Mouse (Mus musculus) ES-CJ7 (cell line): ENCODE measurements around the gene Fshb.

ENCODE experiments used
- DNase-seq: peaks from one replicate; pipeline ENCODE4 v3.0.0; 2011; ENCODE audit warnings: low read depth, low spot score

Fshb gene

DNA sequence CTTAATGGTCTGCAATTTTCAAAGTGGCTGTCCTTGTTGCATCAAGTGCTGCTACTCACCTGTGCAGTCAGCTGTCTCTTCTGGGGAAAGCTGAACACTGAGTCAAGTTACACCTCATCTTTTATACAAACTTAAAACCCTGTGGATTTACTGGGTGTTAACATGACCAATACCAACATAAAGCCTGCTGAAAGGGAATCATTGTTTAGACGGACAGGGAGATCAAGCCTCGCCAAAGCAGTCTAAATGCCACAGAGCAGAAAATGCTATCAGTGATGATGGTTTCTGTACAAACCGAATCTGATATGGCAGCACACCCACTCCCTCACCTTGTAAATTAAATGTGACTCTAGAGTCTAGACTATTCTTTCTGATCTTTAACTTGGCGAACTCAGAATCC, at the start of gene Fshb:
TSS of gene Fshb (minus strand) at position 101 of the 400 bp plus-strand sequence.
- no peak for DNase-seq

DNA sequence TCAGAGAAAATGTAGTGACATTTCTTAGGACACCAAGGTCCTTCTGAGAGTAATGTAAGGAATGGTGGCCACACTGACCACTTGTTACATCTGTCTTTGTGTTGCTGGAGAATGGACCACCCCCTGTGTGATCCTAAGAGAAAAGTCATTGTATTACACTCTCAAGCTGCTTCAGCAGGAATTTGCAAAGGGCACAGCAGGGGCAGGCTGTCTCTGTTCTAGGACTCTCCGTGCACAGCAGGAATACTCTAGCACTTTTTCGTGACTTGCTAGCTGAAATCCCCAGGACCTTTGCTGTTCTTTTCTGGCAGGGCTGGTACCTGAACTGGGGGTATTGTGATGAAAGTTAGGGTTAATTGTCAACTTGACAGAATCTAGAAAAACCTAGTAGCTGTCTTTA, 24.8 kb upstream of the Fshb start:
- DNase-seq = peak; percentile 58

DNA sequence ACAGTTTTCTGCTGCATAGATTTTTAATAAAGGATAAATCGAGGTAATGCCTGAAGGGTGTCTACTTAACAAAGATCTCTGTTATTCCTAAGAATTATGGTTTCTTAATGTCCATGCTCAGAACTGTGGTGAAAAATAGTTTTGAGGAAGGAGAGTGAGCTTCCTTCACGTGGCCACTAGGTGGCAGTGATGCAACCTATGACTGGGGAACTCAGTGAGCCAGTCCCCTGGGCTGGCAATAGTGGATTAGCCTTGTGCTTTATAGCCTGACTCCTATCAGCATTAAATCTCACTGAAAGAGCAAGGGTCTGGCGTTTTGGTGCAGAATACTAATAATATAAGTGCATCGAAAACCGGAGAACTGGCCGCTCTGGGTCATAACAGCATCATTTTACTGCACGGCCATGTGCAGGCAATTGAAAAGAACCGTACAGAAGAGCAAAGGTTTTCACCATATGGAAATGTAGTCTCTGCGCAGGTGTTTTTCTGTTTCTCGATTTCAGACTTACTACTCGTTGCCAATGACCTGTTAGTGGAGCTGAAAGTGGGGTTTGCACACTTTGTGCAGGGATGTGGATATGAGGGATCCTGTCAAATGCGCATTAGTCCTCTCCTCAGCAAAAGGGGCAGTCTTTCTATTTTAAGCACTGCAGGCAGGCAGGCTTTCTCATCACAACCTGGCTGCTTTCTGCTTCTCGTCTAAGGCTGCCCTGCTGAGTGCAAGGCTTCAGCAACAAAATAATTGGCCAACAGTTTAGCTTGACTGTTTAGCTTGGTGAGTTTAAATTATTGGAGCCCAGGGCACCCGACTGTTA, 23.8 kb upstream of the Fshb start:
- DNase-seq = peak; percentile 51

DNA sequence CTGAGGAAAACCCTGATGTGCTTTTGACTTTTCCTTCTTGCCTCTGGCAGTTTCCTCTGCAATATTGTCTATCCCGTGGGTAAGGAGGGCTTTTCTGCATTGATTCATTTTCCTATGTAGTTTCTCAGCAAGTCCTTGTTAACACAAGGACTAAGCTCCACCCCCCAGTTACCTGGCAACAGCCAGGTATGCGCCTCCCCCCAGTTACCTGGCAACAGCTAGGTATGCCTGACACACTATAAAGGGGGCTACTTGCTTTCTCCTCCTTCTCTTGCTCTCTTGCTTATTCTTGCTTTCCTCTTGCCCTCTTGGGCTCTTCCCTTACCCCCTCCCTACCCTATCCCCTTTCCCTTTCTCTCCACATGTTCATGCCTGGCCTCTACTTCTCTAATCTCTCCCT, 3.8 kb upstream of the Fshb start:
- no peak for DNase-seq

DNA sequence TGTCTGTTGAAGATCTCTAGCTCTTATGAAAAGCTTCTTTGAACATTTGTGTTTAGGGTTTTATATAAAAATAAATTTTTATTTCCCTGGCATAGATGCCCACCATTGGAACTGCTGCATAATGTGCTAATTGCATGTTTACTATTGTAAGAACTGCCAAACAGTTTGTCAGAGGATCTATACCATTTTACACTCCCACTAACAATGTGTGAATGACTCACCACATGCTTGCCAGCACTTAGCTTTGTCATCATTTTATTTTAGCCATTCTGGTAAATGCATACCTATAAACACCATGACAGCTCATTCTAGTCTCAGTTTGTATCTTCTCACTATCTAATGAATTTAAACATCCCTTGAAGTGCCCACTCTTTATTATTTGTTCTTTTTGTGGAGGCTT, 13.5 kb downstream of the Fshb start:
- no peak for DNase-seq

DNA sequence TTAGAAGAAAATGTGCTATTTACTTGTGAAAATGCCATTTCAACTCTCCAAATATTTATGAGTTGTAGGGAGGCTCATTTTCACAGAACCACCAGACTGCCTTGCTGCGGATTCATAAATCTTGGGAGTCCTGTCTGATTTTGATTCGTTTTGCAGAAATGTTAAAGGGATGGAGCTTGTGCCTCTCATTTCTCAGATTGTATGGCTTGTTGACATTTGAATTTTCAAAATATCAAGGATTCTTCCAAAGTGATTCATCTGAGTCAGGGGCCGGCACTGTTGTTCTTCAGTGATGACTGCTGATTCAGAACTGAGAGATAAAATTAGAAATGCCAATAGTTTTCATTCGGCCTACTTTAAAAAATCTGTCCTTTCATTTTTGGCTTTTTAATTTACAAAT, 18.6 kb downstream of the Fshb start:
- no peak for DNase-seq

DNA sequence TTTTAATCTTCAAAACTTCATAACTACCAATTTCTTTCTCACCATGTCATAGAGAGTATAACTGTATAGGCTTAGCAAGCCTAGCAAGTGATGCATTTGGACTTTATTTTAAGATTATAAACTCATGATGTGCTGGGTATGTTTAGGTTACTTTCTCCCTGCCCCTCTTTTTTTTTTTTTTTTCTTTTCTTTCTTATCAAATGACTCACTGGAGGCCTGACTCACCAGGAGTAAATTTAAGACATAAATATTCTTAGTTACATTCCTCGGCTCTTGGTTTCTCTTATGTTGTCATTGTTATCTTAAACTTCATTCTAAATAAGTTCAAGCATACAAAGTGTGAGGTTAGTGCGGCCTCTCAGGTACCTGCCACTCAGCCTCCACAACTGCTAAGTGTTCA, 23.5 kb downstream of the Fshb start:
- no peak for DNase-seq

DNA sequence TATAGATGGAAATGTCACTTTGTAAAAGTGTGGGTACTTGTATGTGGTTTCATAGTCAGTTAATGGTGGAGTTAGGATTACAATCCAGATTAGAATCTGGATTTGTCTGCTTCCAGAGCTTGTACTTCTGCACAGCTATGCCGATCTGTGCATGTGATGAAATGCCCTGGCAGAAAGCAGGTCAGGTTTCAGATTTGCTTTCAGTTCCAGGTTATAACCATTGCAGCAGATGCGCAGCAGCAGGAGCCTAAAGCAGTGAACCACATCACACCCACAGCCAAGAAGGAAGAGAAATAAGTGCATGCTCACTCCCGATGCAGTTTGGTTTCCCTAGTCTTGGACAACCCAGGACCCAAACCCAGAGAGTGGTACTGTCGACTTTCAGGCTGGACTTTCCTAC, 34.8 kb downstream of the Fshb start:
- no peak for DNase-seq

DNA sequence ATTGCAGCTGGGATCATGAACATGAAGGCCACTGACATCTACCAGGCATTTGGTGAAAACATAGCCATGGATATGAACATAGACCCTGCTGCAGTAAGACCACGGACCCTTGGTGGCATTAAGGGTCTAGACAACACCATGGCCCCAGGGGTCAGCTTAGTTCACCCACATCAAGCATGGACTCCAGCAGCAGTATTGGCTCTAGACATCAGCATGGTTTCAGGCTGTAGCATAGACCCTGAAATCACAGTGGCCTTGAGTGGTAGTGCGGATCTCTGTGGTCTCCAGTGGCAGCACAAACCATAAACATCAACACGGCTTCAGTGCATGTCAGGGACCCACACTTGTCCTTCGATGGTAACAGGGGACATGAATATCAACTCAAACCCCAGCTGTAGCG, 36.7 kb downstream of the Fshb start:
- no peak for DNase-seq

DNA sequence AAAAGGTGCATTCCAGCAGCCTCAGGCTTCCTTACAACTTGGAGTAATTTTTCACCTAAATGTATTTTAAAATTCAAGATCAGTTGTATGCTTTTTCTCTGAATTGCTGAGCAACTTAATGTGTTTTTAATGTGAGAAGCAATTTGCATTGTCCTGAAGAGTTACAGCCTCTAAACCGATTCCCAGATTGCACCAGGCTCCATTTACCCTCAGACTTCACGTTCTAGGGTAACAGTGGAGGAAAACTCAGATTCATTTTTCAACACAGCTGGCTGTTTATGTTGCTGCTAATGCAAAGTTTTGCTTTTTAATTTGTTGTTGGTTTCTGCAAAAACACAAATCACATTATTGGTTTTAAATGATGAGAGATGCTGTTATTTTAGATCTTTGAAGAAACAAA, 40.1 kb downstream of the Fshb start:
- DNase-seq = no peak

DNA sequence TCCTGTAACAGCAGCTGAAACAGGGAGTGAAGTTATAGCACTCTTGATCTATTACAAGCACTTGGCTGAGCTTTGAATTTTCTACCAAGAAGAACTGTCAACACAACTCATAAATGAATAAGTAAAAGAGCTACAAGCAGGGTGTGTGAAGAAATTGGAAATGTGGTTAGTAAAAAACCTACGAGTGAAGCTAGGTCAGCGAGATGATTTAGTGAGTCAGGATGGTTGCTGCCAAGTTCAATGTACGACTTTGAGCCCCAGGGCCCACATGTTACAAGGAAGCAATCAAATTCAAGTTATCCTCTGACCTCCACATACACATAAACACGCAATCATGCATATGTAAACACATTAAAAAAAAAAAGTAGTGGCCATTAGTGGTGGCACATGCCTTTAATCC, 46.3 kb downstream of the Fshb start:
- DNase-seq = no peak

DNA sequence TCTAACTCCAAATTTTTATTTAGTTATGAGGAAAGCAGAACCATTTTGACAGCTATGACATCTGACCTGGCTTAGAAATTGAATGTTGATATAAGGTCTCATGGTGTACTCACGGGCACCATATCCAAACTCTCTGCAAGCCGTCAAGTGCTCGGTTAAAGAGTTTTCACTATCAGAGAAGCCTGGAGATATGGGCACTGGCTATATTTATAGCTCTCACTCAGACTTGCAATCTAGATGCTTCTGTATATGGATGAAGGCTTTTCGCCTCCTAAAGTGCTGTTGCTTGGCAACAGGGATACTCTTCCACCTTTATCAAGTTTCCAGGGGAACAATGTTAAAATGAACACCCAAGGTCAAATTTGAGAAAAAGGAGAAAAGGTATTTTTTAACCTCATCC, 47.1 kb downstream of the Fshb start:
- DNase-seq = no peak

DNA sequence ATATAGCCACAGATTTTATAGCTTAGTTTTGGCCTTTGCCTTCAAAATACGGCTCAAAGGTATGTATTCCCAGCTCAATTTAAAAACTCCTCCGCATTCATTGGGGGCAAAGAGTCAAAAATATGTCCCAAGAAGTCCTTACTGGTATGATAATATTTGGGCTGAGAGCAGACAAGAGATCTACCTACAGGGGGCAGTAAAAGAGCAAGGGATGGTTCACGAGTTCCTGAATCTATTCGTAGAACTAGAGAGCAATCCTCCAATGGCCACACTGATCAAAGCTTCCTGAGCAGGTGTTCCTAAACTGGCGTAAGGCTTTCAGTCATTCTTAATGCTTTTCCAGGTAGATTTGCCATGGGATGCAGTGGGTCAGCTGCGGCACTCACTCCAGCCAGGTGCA, 49.3 kb downstream of the Fshb start:
- peak; percentile 24 for DNase-seq

DNA sequence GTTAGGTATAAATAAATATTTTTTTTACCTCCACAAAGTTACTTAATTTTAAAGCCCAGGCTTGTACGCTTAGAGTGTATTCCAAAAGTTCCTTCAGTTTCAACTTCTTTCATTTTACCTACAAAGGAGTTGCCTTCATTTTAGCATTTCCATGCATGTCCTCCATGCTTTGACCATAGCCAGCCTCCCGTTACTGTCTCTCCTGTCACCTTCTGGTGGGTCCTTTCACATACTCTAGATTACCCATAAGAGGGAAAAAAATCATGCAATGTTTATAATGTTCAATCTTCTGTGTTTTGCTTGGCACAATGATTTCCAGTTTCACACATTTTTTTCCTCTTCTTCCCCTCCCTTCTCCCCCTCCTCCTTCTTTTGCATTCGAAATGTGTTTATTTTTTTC, 53.1 kb downstream of the Fshb start:
- DNase-seq = no peak
